Mouse (Mus musculus): Measurements from ENCODE around the gene Rcan2. TPM values are rescaled to one million over a fixed set of nuclear protein-coding genes. Genes with fewer than 3 reads are reported as not detected.

Gene Rcan2
- total and polyA plus RNA-seq, 2 experiments from 2014 or later: 94.3 to 167 TPM

DNA sequence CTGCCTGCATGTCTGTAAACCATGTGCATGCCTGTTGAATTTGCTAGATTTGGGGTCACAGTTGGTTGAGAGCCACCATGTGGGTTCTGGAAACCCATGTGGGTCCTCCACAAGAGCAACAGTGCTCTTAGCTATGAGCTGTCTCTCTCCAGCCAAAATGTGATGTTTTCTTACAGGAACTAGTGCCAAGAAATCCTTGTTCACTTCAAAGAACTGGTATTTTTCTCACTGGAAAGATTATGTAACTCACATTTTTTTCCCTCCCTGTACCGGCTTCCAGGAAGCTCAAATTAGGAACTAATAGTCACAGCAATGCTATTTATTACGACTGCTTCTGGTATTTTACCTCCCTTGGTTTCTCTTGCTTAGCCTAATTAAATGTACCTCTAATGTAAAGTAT, 45.6 kb downstream of the Rcan2 start:
- peak; percentile 48 for DNase-seq (ENCODE audit: low spot score)
- H3K27me3 ChIP-seq (ENCODE audit: control insufficient read depth, insufficient read depth, low read length): no peaks in the 10 kb centered on the region
- TF ChIP-seq CTCF (IDR thresholded peaks at IDR 0.05; ENCODE audit: low read depth) (no peak), EP300 (IDR thresholded peaks at IDR 0.05; ENCODE audit: low read depth) (no peak)
- no peaks in the 10 kb centered on the region for H3K9me3 ChIP-seq (replicated peaks; ENCODE audit: control insufficient read depth, low read length)
- H3K4me1 ChIP-seq (ENCODE audit: control insufficient read depth, insufficient read depth): peaks cover 16% of the 10 kb centered on the region
- H3K36me3 ChIP-seq (replicated peaks; ENCODE audit: control insufficient read depth, insufficient read depth, low read length): no peaks in the 10 kb centered on the region
- H3K27ac ChIP-seq (ENCODE audit: low read depth): 0 out of 2 replicates have a peak overlapping the region, but pooled peaks have one; percentile 39
- ATAC-seq (ENCODE audit: insufficient read depth, low read depth): no peak
- WGBS: 19% methylated on average over 2 of the region's 2 CpGs
- no peak overlapping the region for H3K4me3 ChIP-seq (ENCODE audit: low read depth, low read length)
- H3K9ac ChIP-seq (replicated peaks; ENCODE audit: low read depth, low read length): no peak overlapping the region
- H3K4me2 ChIP-seq (ENCODE audit: low read depth, low read length): no peak overlapping the region

DNA sequence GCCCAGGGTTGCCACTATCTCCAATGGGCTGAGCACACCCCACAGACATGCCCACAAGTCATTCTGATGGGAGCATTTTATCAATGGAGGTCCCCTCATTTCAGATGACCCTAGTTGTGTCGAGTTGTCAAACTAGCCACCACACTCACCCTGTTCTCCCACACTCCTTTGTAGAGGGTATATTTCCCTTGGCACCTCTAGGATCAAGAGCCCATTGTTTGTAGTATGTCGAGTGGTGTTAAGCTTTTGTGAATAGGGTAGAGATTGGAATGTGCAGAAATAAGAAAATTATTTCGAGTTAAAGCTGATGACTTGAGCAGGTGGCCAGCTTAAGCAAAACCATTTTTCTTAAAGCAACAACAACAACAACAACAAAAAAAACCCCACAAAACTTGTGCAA, 47.8 kb downstream of the Rcan2 start:
- no peak overlapping the region for H3K4me2 ChIP-seq (ENCODE audit: low read depth, low read length)
- no peaks in the 10 kb centered on the region for H3K36me3 ChIP-seq (replicated peaks; ENCODE audit: control insufficient read depth, insufficient read depth, low read length)
- H3K9ac ChIP-seq (replicated peaks; ENCODE audit: low read depth, low read length): no peak overlapping the region
- no peaks in the 10 kb centered on the region for H3K9me3 ChIP-seq (replicated peaks; ENCODE audit: control insufficient read depth, low read length)
- H3K4me3 ChIP-seq (ENCODE audit: low read depth, low read length): no peak overlapping the region
- no peak for TF ChIP-seq EP300 (IDR thresholded peaks at IDR 0.05; ENCODE audit: low read depth)
- no peak for ATAC-seq (ENCODE audit: insufficient read depth, low read depth)
- peak overlapping the region; percentile 65 for H3K27ac ChIP-seq (ENCODE audit: low read depth)
- peaks cover 10% of the 10 kb centered on the region for H3K4me1 ChIP-seq (ENCODE audit: control insufficient read depth, insufficient read depth)
- no peaks in the 10 kb centered on the region for H3K27me3 ChIP-seq (ENCODE audit: control insufficient read depth, insufficient read depth, low read length)
- DNase-seq (ENCODE audit: low spot score): no peak
- WGBS: 34% methylated on average over 3 of the region's 3 CpGs

DNA sequence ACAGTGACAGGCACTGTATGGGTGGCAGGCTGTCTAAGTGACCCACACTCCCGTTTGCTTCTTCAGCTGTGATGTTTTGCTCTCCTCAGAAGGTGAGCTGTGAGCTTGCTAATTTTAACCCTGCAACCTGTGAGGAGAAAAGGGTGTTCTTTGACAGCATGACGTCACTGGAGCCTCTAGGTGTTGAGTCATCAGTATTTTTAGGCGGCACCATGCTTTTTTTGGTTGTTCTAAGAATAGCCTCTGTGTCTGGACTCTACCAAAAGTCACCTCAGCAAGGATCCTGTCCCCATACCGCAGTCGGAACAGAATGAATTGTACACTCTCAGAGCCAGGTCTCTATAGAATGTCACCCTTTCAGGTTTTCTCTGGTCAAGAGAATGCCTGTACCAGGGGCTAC, 54.0 kb downstream of the Rcan2 start:
- Histone ChIP-seq H3K27ac (ENCODE audit: low read depth) (peak overlapping the region; percentile 83), H3K4me2 (ENCODE audit: low read depth, low read length) (no peak overlapping the region), H3K4me3 (ENCODE audit: low read depth, low read length) (no peak overlapping the region), H3K9ac (replicated peaks; ENCODE audit: low read depth, low read length) (no peak overlapping the region), H3K9me3 (replicated peaks; ENCODE audit: control insufficient read depth, low read length) (no peaks in the 10 kb centered on the region), H3K27me3 (ENCODE audit: control insufficient read depth, insufficient read depth, low read length) (no peaks in the 10 kb centered on the region), H3K4me1 (ENCODE audit: control insufficient read depth, insufficient read depth) (peaks cover 16% of the 10 kb centered on the region), H3K36me3 (replicated peaks; ENCODE audit: control insufficient read depth, insufficient read depth, low read length) (no peaks in the 10 kb centered on the region)
- DNase-seq (ENCODE audit: low spot score) (peak; percentile 93), ATAC-seq (ENCODE audit: insufficient read depth, low read depth) (peak; percentile 91)
- 23% methylated on average over 5 of the region's 5 CpGs for WGBS
- TF ChIP-seq EP300 (IDR thresholded peaks at IDR 0.05; ENCODE audit: low read depth): peak; percentile 51; the same call in 1 of the 2 replicates
- TF ChIP-seq CTCF (IDR thresholded peaks at IDR 0.05; ENCODE audit: low read depth): no peak

DNA sequence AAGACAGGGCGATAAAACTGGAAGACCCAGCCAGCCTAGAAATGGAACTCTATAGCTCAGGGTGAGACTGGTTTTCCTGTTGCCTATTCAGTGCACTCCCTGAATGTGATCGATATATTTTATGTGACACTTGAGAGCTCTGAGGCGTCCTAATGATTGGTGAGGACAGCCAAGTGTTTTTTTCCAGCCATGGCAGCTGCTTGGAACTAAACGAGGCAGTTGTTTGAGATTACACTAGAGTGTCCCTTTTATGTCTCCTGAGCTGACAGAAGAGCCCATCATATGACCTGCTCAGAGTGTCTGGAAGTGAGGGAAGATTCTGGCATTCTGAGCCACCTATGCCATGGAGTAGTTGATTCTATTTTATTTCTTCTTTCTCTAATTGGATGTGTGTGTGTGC, 54.9 kb downstream of the Rcan2 start:
- ATAC-seq (ENCODE audit: insufficient read depth, low read depth) (no peak), DNase-seq (ENCODE audit: low spot score) (no peak)
- Histone ChIP-seq H3K9me3 (replicated peaks; ENCODE audit: control insufficient read depth, low read length) (no peaks in the 10 kb centered on the region), H3K4me1 (ENCODE audit: control insufficient read depth, insufficient read depth) (peaks cover 16% of the 10 kb centered on the region), H3K4me3 (ENCODE audit: low read depth, low read length) (no peak overlapping the region), H3K4me2 (ENCODE audit: low read depth, low read length) (no peak overlapping the region), H3K9ac (replicated peaks; ENCODE audit: low read depth, low read length) (no peak overlapping the region), H3K36me3 (replicated peaks; ENCODE audit: control insufficient read depth, insufficient read depth, low read length) (no peaks in the 10 kb centered on the region), H3K27ac (ENCODE audit: low read depth) (peak overlapping the region; percentile 83), H3K27me3 (ENCODE audit: control insufficient read depth, insufficient read depth, low read length) (no peaks in the 10 kb centered on the region)
- no peak for TF ChIP-seq EP300 (IDR thresholded peaks at IDR 0.05; ENCODE audit: low read depth)
- TF ChIP-seq CTCF (IDR thresholded peaks at IDR 0.05; ENCODE audit: low read depth): no peak
- WGBS: 46% methylated on average over 4 of the region's 4 CpGs

DNA sequence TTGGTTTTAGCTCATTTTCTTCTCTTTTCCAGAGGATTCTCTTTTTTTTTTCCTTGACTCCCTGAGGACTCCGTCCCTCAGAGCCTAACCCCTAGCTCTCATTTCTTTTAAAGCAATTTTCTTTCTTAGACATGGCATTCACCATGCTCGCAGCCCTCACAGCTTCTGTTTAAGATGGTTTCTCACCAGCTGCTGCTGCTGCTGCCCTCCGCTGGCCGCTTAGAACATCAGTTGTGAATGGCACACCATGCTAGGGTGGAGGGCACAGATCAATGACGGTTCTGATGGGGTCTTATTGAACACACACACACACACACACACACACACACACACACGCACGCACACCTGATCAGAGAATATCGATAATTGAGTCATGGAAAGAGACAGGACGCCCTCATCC, 67.7 kb downstream of the Rcan2 start:
- WGBS: 90% methylated on average over 9 of the region's 9 CpGs
- Histone ChIP-seq H3K36me3 (replicated peaks; ENCODE audit: control insufficient read depth, insufficient read depth, low read length) (no peaks in the 10 kb centered on the region), H3K27ac (ENCODE audit: low read depth) (no peak overlapping the region), H3K9me3 (replicated peaks; ENCODE audit: control insufficient read depth, low read length) (no peaks in the 10 kb centered on the region), H3K4me2 (ENCODE audit: low read depth, low read length) (no peak overlapping the region), H3K27me3 (ENCODE audit: control insufficient read depth, insufficient read depth, low read length) (no peaks in the 10 kb centered on the region), H3K4me1 (ENCODE audit: control insufficient read depth, insufficient read depth) (0 out of 2 replicates have a peak, but pooled peaks cover 9% of the 10 kb centered on the region), H3K9ac (replicated peaks; ENCODE audit: low read depth, low read length) (no peak overlapping the region), H3K4me3 (ENCODE audit: low read depth, low read length) (no peak overlapping the region)
- no peak for DNase-seq (ENCODE audit: low spot score)
- no peak for ATAC-seq (ENCODE audit: insufficient read depth, low read depth)
- no peak for TF ChIP-seq EP300 (IDR thresholded peaks at IDR 0.05; ENCODE audit: low read depth)
- peak; percentile 31 for TF ChIP-seq CTCF (IDR thresholded peaks at IDR 0.05; ENCODE audit: low read depth)

DNA sequence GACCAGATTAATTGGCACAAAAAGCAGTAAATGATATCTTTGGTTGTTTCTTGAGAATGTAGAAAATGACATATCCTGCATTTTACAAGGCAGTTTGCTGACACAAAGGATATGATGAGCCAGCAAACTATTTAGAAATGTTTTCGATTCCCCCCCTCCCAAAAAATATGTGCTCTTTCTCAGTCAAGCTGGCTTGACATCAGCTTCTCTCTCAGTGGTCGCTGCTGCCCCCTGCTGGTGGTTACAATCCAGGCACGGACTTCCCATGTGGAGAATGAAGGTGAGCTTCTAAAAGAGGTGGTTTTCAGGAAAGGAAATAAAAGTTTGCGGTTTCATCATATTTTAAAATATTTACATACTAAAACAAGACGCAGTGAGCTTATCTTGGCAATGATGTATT, 68.5 kb downstream of the Rcan2 start:
- no peaks in the 10 kb centered on the region; the same call in 1 of the 2 replicates for H3K36me3 ChIP-seq (replicated peaks; ENCODE audit: control insufficient read depth, insufficient read depth, low read length)
- H3K4me2 ChIP-seq (ENCODE audit: low read depth, low read length): no peak overlapping the region
- H3K9ac ChIP-seq (replicated peaks; ENCODE audit: low read depth, low read length): no peak overlapping the region
- WGBS: 11% methylated on average over 5 of the region's 5 CpGs
- H3K4me1 ChIP-seq (ENCODE audit: control insufficient read depth, insufficient read depth): 0 out of 2 replicates have a peak, but pooled peaks cover 6% of the 10 kb centered on the region
- TF ChIP-seq CTCF (IDR thresholded peaks at IDR 0.05; ENCODE audit: low read depth): peak; percentile 94
- no peak for TF ChIP-seq EP300 (IDR thresholded peaks at IDR 0.05; ENCODE audit: low read depth)
- H3K4me3 ChIP-seq (ENCODE audit: low read depth, low read length): no peak overlapping the region
- DNase-seq (ENCODE audit: low spot score): peak; percentile 68
- ATAC-seq (ENCODE audit: insufficient read depth, low read depth): no peak; the same call in 1 of the 2 replicates
- H3K27ac ChIP-seq (ENCODE audit: low read depth): no peak overlapping the region
- H3K27me3 ChIP-seq (ENCODE audit: control insufficient read depth, insufficient read depth, low read length): no peaks in the 10 kb centered on the region
- H3K9me3 ChIP-seq (replicated peaks; ENCODE audit: control insufficient read depth, low read length): no peaks in the 10 kb centered on the region
